Mouse (Mus musculus) liver, embryonic 12.5 days (tissue): ENCODE data around the gene Zmat5. TPM values are rescaled to one million over a fixed set of nuclear protein-coding genes. Genes with fewer than 3 reads are reported as not detected.

Experiments
- ATAC-seq: fragments of 200-750 bp; cut with Nextera tagmentation; 2 replicates; pipeline ENCODE4 v1.8.0; 2017; ENCODE audit warnings: moderate number of reproducible peaks, mild to moderate bottlenecking, moderate library complexity
- H3K27ac ChIP-seq: fragments of 300-500 bp; sonication (generic); 2 replicates; pipeline ENCODE4 v1.5.1; 2016; ENCODE audit warnings: mild to moderate bottlenecking
- H3K27me3 ChIP-seq: fragments of 300-500 bp; sonication (generic); replicated peaks from 2 replicates; pipeline ENCODE4 v1.6.1; 2016; ENCODE audit warnings: mild to moderate bottlenecking, moderate library complexity
- H3K36me3 ChIP-seq: fragments of 300-500 bp; sonication (generic); 2 replicates; pipeline ENCODE4 v1.6.1; 2016; ENCODE audit warnings: mild to moderate bottlenecking, moderate library complexity
- H3K4me1 ChIP-seq: fragments of 300-500 bp; sonication (generic); 2 replicates; pipeline ENCODE4 v1.6.1; 2016
- H3K4me2 ChIP-seq: fragments of 300-500 bp; sonication (generic); 2 replicates; pipeline ENCODE4 v1.6.1; 2016; ENCODE audit warnings: mild to moderate bottlenecking, moderate library complexity
- H3K4me3 ChIP-seq: fragments of 300-500 bp; sonication (generic); 2 replicates; pipeline ENCODE4 v1.5.1; 2016; ENCODE audit warnings: mild to moderate bottlenecking, moderate library complexity
- H3K9ac ChIP-seq: fragments of 300-500 bp; sonication (generic); 2 replicates; pipeline ENCODE4 v1.6.1; 2016; ENCODE audit warnings: mild to moderate bottlenecking, moderate library complexity
- H3K9me3 ChIP-seq: fragments of 300-500 bp; sonication (generic); replicated peaks from 2 replicates; pipeline ENCODE4 v1.6.1; 2016; ENCODE audit warnings: mild to moderate bottlenecking, moderate library complexity
- WGBS: fragments of 180-500 bp; shearing (Covaris S2); methylation state at CpG from one replicate; pipeline ENCODE4 v1.1.7; 2016; ENCODE audit not compliant: insufficient replicate concordance; 5-methylcytosine and 5-hydroxymethylcytosine counted together
- polyA plus RNA-seq: library from polyadenylated mRNA; unstranded; fragments of >200 nt; fragmentation: Nextera tagmentation; extraction: Ambion mirVana; gene quantifications from 2 replicates; pipeline ENCODE4 v1.2.1, GENCODE M21; 2016

The Zmat5 gene
- polyA plus RNA-seq, 1 experiment from 2014 or later = 33.8 TPM

GRCm38 (mm10) chr11:4720393-4720792 is 15.9 kb downstream of the Zmat5 start:
- Histone ChIP-seq H3K9me3 (no peaks in the 10 kb centered on the region), H3K4me2 (no peak overlapping the region), H3K36me3 (peaks cover 8% of the 10 kb centered on the region), H3K4me3 (no peak overlapping the region), H3K4me1 (no peaks in the 10 kb centered on the region; the same call in 1 of the 2 replicates), H3K27ac (no peak overlapping the region), H3K9ac (no peak overlapping the region), H3K27me3 (no peaks in the 10 kb centered on the region)
- ATAC-seq = no peak
- WGBS = 71% methylated on average over 11 of the region's 11 CpGs

- H3K27me3 ChIP-seq = no peaks in the 10 kb centered on the region
- H3K9ac ChIP-seq = no peak overlapping the region
- H3K9me3 ChIP-seq = no peaks in the 10 kb centered on the region
- no peaks in the 10 kb centered on the region; the same call in 1 of the 2 replicates for H3K4me1 ChIP-seq
- H3K4me2 ChIP-seq = no peak overlapping the region
- WGBS = 66% methylated on average over 7 of the region's 7 CpGs
- H3K4me3 ChIP-seq = no peak overlapping the region
- ATAC-seq = no peak
- no peak overlapping the region for H3K27ac ChIP-seq
- peaks cover 8% of the 10 kb centered on the region for H3K36me3 ChIP-seq
These were observed 16.6 kb downstream of the Zmat5 start for GRCm38 (mm10) chr11:4720900-4721580.

- Histone ChIP-seq H3K4me2 (no peak overlapping the region), H3K9me3 (no peaks in the 10 kb centered on the region), H3K9ac (no peak overlapping the region), H3K4me3 (no peak overlapping the region), H3K4me1 (no peaks in the 10 kb centered on the region; the same call in 1 of the 2 replicates), H3K36me3 (peaks cover 12% of the 10 kb centered on the region), H3K27ac (no peak overlapping the region), H3K27me3 (no peaks in the 10 kb centered on the region)
- WGBS = 78% methylated on average over 8 of the region's 8 CpGs
- no peak for ATAC-seq
These were observed 17.2 kb downstream of the Zmat5 start for GRCm38 (mm10) chr11:4721728-4722127.

GRCm38 (mm10) chr11:4729603-4730002 is 25.1 kb downstream of the Zmat5 start:
- no peak overlapping the region for H3K4me3 ChIP-seq
- no peak overlapping the region for H3K9ac ChIP-seq
- no peak overlapping the region for H3K27ac ChIP-seq
- no peaks in the 10 kb centered on the region for H3K27me3 ChIP-seq
- 53% methylated on average over 12 of the region's 12 CpGs for WGBS
- no peak for ATAC-seq
- no peaks in the 10 kb centered on the region for H3K9me3 ChIP-seq
- no peak overlapping the region for H3K4me2 ChIP-seq
- peaks cover 12% of the 10 kb centered on the region for H3K36me3 ChIP-seq
- no peaks in the 10 kb centered on the region for H3K4me1 ChIP-seq

- Histone ChIP-seq H3K9me3 (no peaks in the 10 kb centered on the region), H3K27me3 (no peaks in the 10 kb centered on the region), H3K27ac (no peak overlapping the region), H3K36me3 (peaks cover 12% of the 10 kb centered on the region; the same call in 1 of the 2 replicates), H3K4me2 (no peak overlapping the region), H3K9ac (no peak overlapping the region), H3K4me3 (no peak overlapping the region), H3K4me1 (no peaks in the 10 kb centered on the region)
- no peak for ATAC-seq
- 76% methylated on average over 6 of the region's 6 CpGs for WGBS
These were observed 25.6 kb downstream of the Zmat5 start for GRCm38 (mm10) chr11:4730096-4730495.

- no peak for ATAC-seq
- Histone ChIP-seq H3K9ac (no peak overlapping the region), H3K27me3 (no peaks in the 10 kb centered on the region), H3K36me3 (peaks cover 12% of the 10 kb centered on the region; the same call in 1 of the 2 replicates), H3K9me3 (no peaks in the 10 kb centered on the region), H3K4me1 (no peaks in the 10 kb centered on the region), H3K27ac (no peak overlapping the region), H3K4me2 (no peak overlapping the region), H3K4me3 (no peak overlapping the region)
- WGBS = 73% methylated on average over 5 of the region's 5 CpGs
These were observed 26.4 kb downstream of the Zmat5 start for GRCm38 (mm10) chr11:4730913-4731312.

- Histone ChIP-seq H3K4me1 (no peaks in the 10 kb centered on the region), H3K4me2 (no peak overlapping the region), H3K9ac (no peak overlapping the region), H3K36me3 (peaks cover 7% of the 10 kb centered on the region; the same call in 1 of the 2 replicates), H3K4me3 (no peak overlapping the region), H3K27me3 (no peaks in the 10 kb centered on the region), H3K9me3 (no peaks in the 10 kb centered on the region), H3K27ac (no peak overlapping the region)
- no peak for ATAC-seq
- 76% methylated on average over 7 of the region's 7 CpGs for WGBS
These were observed 27.3 kb downstream of the Zmat5 start for GRCm38 (mm10) chr11:4731781-4732180.

GRCm38 (mm10) chr11:4734179-4734578 is 29.7 kb downstream of the Zmat5 start:
- 40% methylated on average over 12 of the region's 12 CpGs for WGBS
- Histone ChIP-seq H3K36me3 (peaks cover 7% of the 10 kb centered on the region; the same call in 1 of the 2 replicates), H3K4me2 (no peak overlapping the region), H3K9me3 (no peaks in the 10 kb centered on the region), H3K27ac (no peak overlapping the region), H3K27me3 (no peaks in the 10 kb centered on the region), H3K9ac (no peak overlapping the region), H3K4me1 (no peaks in the 10 kb centered on the region), H3K4me3 (no peak overlapping the region)
- no peak for ATAC-seq

GRCm38 (mm10) chr11:4736355-4736754 is 31.9 kb downstream of the Zmat5 start:
- no peak overlapping the region for H3K4me2 ChIP-seq
- no peak overlapping the region for H3K4me3 ChIP-seq
- WGBS = 58% methylated on average over 6 of the region's 6 CpGs
- no peak overlapping the region for H3K27ac ChIP-seq
- H3K9me3 ChIP-seq = no peaks in the 10 kb centered on the region
- no peak overlapping the region for H3K9ac ChIP-seq
- peaks cover 9% of the 10 kb centered on the region; the same call in 1 of the 2 replicates for H3K27me3 ChIP-seq
- ATAC-seq = no peak
- no peaks in the 10 kb centered on the region for H3K4me1 ChIP-seq
- H3K36me3 ChIP-seq = peaks cover 7% of the 10 kb centered on the region; the same call in 1 of the 2 replicates

GRCm38 (mm10) chr11:4737682-4738081 is 33.2 kb downstream of the Zmat5 start:
- H3K27ac ChIP-seq = no peak overlapping the region
- H3K9ac ChIP-seq = no peak overlapping the region
- H3K4me1 ChIP-seq = no peaks in the 10 kb centered on the region
- no peak for ATAC-seq
- peaks cover 23% of the 10 kb centered on the region for H3K27me3 ChIP-seq
- no peaks in the 10 kb centered on the region for H3K9me3 ChIP-seq
- no peak overlapping the region for H3K4me3 ChIP-seq
- no peak overlapping the region for H3K4me2 ChIP-seq
- 80% methylated on average over 10 of the region's 10 CpGs for WGBS
- no peaks in the 10 kb centered on the region for H3K36me3 ChIP-seq

- Histone ChIP-seq H3K9ac (no peak overlapping the region), H3K9me3 (no peaks in the 10 kb centered on the region), H3K27me3 (peaks cover 33% of the 10 kb centered on the region), H3K4me2 (no peak overlapping the region), H3K4me3 (no peak overlapping the region), H3K4me1 (no peaks in the 10 kb centered on the region), H3K27ac (no peak overlapping the region), H3K36me3 (no peaks in the 10 kb centered on the region)
- ATAC-seq = no peak
- WGBS = 83% methylated on average over 16 of the region's 16 CpGs
These were observed 34.2 kb downstream of the Zmat5 start for GRCm38 (mm10) chr11:4738719-4739118.

- Histone ChIP-seq H3K4me2 (no peak overlapping the region), H3K4me3 (no peak overlapping the region), H3K27me3 (peaks cover 54% of the 10 kb centered on the region), H3K27ac (no peak overlapping the region), H3K36me3 (no peaks in the 10 kb centered on the region), H3K9me3 (no peaks in the 10 kb centered on the region), H3K9ac (no peak overlapping the region), H3K4me1 (peaks cover under 1% of the 10 kb centered on the region; the same call in 1 of the 2 replicates)
- 43% methylated on average over 5 of the region's 5 CpGs for WGBS
- 0 out of 2 replicates have a peak, but pooled peaks have one; percentile 26 for ATAC-seq
These were observed 36.3 kb downstream of the Zmat5 start for GRCm38 (mm10) chr11:4740785-4741184.
